Mouse (Mus musculus) heart, postnatal 4 days (tissue): ENCODE data around the gene Wdr83os. TPM values are rescaled to one million over a fixed set of nuclear protein-coding genes. Genes with fewer than 3 reads are reported as not detected.
"Not testable (repeated sequence)": the region's sequence is repeated elsewhere in the genome, so short reads cannot be mapped to it uniquely, and the experiment has no call there.

ENCODE experiments used
- DNase-seq: peaks from one replicate; pipeline ENCODE4 v3.0.0; 2021
- microRNA-seq, 2 experiments: library from miRNA; unstranded; fragments of <30 nt; microRNA quantifications; one replicate each; pipeline ENCODE4 v1.2.0; 2021 to 2022
- total RNA-seq, 2 experiments: library from RNA; stranded (reverse); gene quantifications; 2 replicates each; pipeline ENCODE4 v1.2.3; 2021

Wdr83os gene
- total RNA-seq, 2 experiments from 2014 or later: 52.4 to 61.0 TPM

DNA sequence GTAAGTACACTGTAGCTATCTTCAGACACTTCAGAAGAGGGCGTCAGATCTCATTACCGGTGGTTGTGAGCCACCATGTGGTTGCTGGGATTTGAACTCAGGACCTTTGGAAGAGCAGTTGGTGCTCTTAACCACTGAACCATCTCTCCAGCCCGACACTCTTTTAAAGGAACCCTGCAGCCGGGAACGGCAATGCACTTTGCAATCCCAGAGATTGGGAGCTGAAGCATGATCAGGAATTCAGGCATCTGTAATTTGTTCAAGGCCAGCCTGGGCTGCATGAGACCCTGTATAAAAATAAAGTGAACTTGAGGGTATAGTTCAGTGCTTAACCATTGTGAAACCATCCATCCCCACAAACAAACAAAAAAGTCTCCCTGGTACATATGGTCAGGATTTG, 39.7 kb downstream of the Wdr83os start:
- DNase-seq: not testable (repeated sequence)

GRCm38 (mm10) chr8:85122995-85123394, 42.5 kb downstream of the Wdr83os start, which contains the start of gene Zfp791:
TSS of gene Zfp791 (minus strand) at chr8:85123095.
- no peak for DNase-seq

- no peak for DNase-seq
Observed at GRCm38 (mm10) chr8:85123691-85124090, 43.2 kb downstream of the Wdr83os start.

Small RNA genes within 50 kb of the gene (microRNA-seq; reads per million reads assigned to microRNA genes)
- 0 reads per million in 2 experiments for gene Gm23388
- 2.8 to 2.9 reads per million in 2 experiments for gene Mir7070

Other genes starting within 250 kb of the Wdr83os start
- 10 to 100 TPM; 24.2 to 26.2 TPM for gene Gadd45gip1, start 249.2 kb upstream of the Wdr83os start, total RNA-seq
- 10 to 100 TPM; 90.9 to 91.8 TPM for gene Rad23a, start 240.1 kb upstream of the Wdr83os start, total RNA-seq
- gene Calr, start 233.8 kb upstream of the Wdr83os start, total RNA-seq: 100 to 1,000 TPM; 320 to 358 TPM
- gene Farsa, start 223.8 kb upstream of the Wdr83os start, total RNA-seq: 10 to 100 TPM; 36.3 to 37.0 TPM
- gene Syce2, start 208.6 kb upstream of the Wdr83os start, total RNA-seq: 10 to 100 TPM; 10.5 to 12.7 TPM
- gene Gcdh, start 186.8 kb upstream of the Wdr83os start, total RNA-seq: 10 to 100 TPM; 29.7 to 33.0 TPM
- under 1 TPM in 1 of 2 experiments, not detected in 1; 0.23 TPM for gene Klf1, start 178.8 kb upstream of the Wdr83os start, total RNA-seq
- 1 to 10 TPM; 6.0 to 7.1 TPM for gene Dnase2a, start 172.2 kb upstream of the Wdr83os start, total RNA-seq
- gene Mast1, start 143.4 kb upstream of the Wdr83os start, total RNA-seq: under 1 TPM; 0.09 to 0.24 TPM
- not detected for gene Rtbdn, start 133.7 kb upstream of the Wdr83os start, total RNA-seq
- 1 to 10 TPM in 1 of 2 experiments, not detected in 1; 1.5 TPM for gene Gm49661, start 111.3 kb upstream of the Wdr83os start, total RNA-seq
- gene Prdx2, start 111.2 kb upstream of the Wdr83os start, total RNA-seq: 100 to 1,000 TPM; 678 to 716 TPM
- gene Rnaseh2a, start 111.0 kb upstream of the Wdr83os start, total RNA-seq: 10 to 100 TPM; 61.8 to 69.1 TPM
- 10 to 100 TPM; 12.3 to 12.4 TPM for gene Junb, start 102.0 kb upstream of the Wdr83os start, total RNA-seq
- 1 to 10 TPM; 2.2 to 2.6 TPM for gene Hook2, start 90.1 kb upstream of the Wdr83os start, total RNA-seq
- gene Best2, start 66.2 kb upstream of the Wdr83os start, total RNA-seq: not detected
- 10 to 100 TPM; 82.3 to 85.2 TPM for gene Asna1, start 55.5 kb upstream of the Wdr83os start, total RNA-seq
- 100 to 1,000 TPM; 132 to 133 TPM for gene Trir, start 53.9 kb upstream of the Wdr83os start, total RNA-seq
- gene Tnpo2, start 43.8 kb upstream of the Wdr83os start, total RNA-seq: 10 to 100 TPM; 36.4 to 41.0 TPM
- gene Fbxw9, start 20.7 kb upstream of the Wdr83os start, total RNA-seq: 10 to 100 TPM; 14.1 to 15.1 TPM
- gene Gm5741, start 12.8 kb upstream of the Wdr83os start, total RNA-seq: not detected
- 10 to 100 TPM; 40.0 to 40.5 TPM for gene Dhps, start 9.0 kb upstream of the Wdr83os start, total RNA-seq
- 10 to 100 TPM; 22.7 to 28.9 TPM for gene Wdr83, start 566 bp downstream of the Wdr83os start, total RNA-seq
- 10 to 100 TPM; 26.5 to 29.9 TPM for gene Man2b1, start 2.5 kb downstream of the Wdr83os start, total RNA-seq
- gene Zfp791, start 42.4 kb downstream of the Wdr83os start, total RNA-seq: 1 to 10 TPM; 1.5 to 2.0 TPM
- gene Cks1brt, start 71.2 kb downstream of the Wdr83os start, total RNA-seq: not detected
- not detected for gene Olfr371, start 145.2 kb downstream of the Wdr83os start, total RNA-seq
- gene Orc6, start 218.9 kb downstream of the Wdr83os start, total RNA-seq: 10 to 100 TPM; 27.7 to 30.3 TPM
- gene Vps35, start 219.1 kb downstream of the Wdr83os start, total RNA-seq: 10 to 100 TPM; 74.5 to 78.3 TPM